Mouse (Mus musculus): ENCODE results near the gene Tbc1d7.

- TF ChIP-seq POLR2A (IDR thresholded peaks at IDR 0.05; ENCODE audit: insufficient read length, low read depth) (no peak), MYOG (IDR thresholded peaks at IDR 0.05; ENCODE audit: control insufficient read depth in 1 of 3, insufficient read depth in 1 of 3, insufficient read length in 2 of 3, low read depth in 2 of 3) (no peak), TCF12 (IDR thresholded peaks at IDR 0.05; ENCODE audit: insufficient read depth, poor library complexity, severe bottlenecking) (no peak), CEBPB (IDR thresholded peaks at IDR 0.05; ENCODE audit: insufficient read depth, poor library complexity, severe bottlenecking) (no peak)
These were observed 29.2 kb upstream of the Tbc1d7 start for GRCm38 (mm10) chr13:43200473-43200872.
